ENCODE assay signal across 12 mouse cellular contexts in genomic region chr9:32388120-32388519, GRCm38 (mm10). TPM values are rescaled to one million over a fixed set of nuclear protein-coding genes. Genes with fewer than 3 reads are reported as not detected.
DNase-seq lines count a peak whose midpoint lies in the region; ATAC-seq and TF ChIP-seq lines count a peak whose summit lies in the region.
"Had no signal": no experiment of that assay in that cellular context is flagged by ENCODE, and none has a peak within 500 bp of the region (broad histone marks: within the 10 kb centered on the region; RNA-seq: fewer than 3 reads in every experiment).

No protein-coding gene starts in this region.

- no peak overlapping the region for H3K27ac ChIP-seq in heart, adult 2 months
- H3K27ac ChIP-seq: embryonic facial prominence, embryonic 12.5 days; limb, embryonic 13.5 days had no signal

- no peak for ATAC-seq in Patski
- ATAC-seq in megakaryocyte, adult 5-6 weeks (ENCODE audit: poor library complexity, severe bottlenecking), result peak; percentile 67

- TF ChIP-seq EP300 in heart, adult 2 months (IDR thresholded peaks at IDR 0.05; ENCODE audit: insufficient read depth, low read depth, low read length), result no peak

- in situ Hi-C loops in Patski (cut with MboI; ENCODE audit: low pct_unique_long_range_greater_than_20kb), result no loop called here

- peak; percentile 66 for TF ChIP-seq CTCF in heart, adult 2 months (IDR thresholded peaks at IDR 0.05)
- peak; percentile 56 for TF ChIP-seq CTCF in Patski (IDR thresholded peaks at IDR 0.05)

- intact Hi-C loops in heart, adult 2 months (cut with DNase I), result no loop called here
- intact Hi-C loops in heart, postnatal 36 days (cut with DNase I), result no loop called here

- 91% methylated on average over 1 of the region's 1 CpGs for WGBS in heart, adult 2 months

- no peaks in the 10 kb centered on the region for H3K4me1 ChIP-seq in heart, adult 2 months (ENCODE audit: control insufficient read depth, insufficient read depth, low read length)
- H3K4me1 ChIP-seq: embryonic facial prominence, embryonic 12.5 days had no signal

- DNase-seq in heart, adult 2 months, result no peak
- DNase-seq in heart, postnatal 36 days, result no peak
- DNase-seq in 416B (ENCODE audit: low read depth) (peak; percentile 71), Patski (ENCODE audit: low read depth, low spot score) (no peak)
- DNase-seq in frontal cortex, postnatal 25 days (ENCODE audit: low spot score in 2 of 2), result no peak
- DNase-seq in layer of hippocampus, adult 9-11 months, result no peak
- DNase-seq in cerebellum, postnatal 25 days, result no peak
- DNase-seq: heart, adult 18-20 months had no signal

- H3K79me2 ChIP-seq in heart, adult 2 months (replicated peaks; ENCODE audit: control insufficient read depth, insufficient read depth, low read length), result no peaks in the 10 kb centered on the region

- H3K27me3 ChIP-seq in heart, adult 2 months (ENCODE audit: control insufficient read depth, insufficient read depth, low read length), result no peaks in the 10 kb centered on the region
- no peaks in the 10 kb centered on the region for H3K27me3 ChIP-seq in Patski
- H3K27me3 ChIP-seq: embryonic facial prominence, embryonic 12.5 days; limb, embryonic 13.5 days had no signal

- no peak overlapping the region for H3K9ac ChIP-seq in heart, adult 2 months (ENCODE audit: low read depth, low read length)
- H3K9ac ChIP-seq: embryonic facial prominence, embryonic 12.5 days; limb, embryonic 13.5 days had no signal

- H3K36me3 ChIP-seq in heart, adult 2 months (ENCODE audit: control insufficient read depth, insufficient read depth, low read length), result no peaks in the 10 kb centered on the region
- H3K36me3 ChIP-seq: embryonic facial prominence, embryonic 12.5 days; limb, embryonic 13.5 days had no signal

- no peak overlapping the region for H3K4me3 ChIP-seq in heart, adult 2 months
- H3K4me3 ChIP-seq: embryonic facial prominence, embryonic 12.5 days; limb, embryonic 13.5 days had no signal

- CTCF ChIA-PET in Patski (lab: Charles Lee), result interaction anchor here (1.0 to 1.4 kb wide), 2 partner anchors 11 to 17 kb away, joined by 3 read pairs; no protein-coding TSS in a partner anchor

- POLR2A ChIA-PET in Patski (lab: Charles Lee), result no interaction called here

- no peak for TF ChIP-seq POLR2A in heart, adult 2 months (IDR thresholded peaks at IDR 0.05; ENCODE audit: insufficient read depth, low read depth, low read length)

RNA-seq across cellular contexts. Expression of gene Kcnj1, which starts 15.8 kb away (rescaled TPM):
- not detected for total RNA-seq in heart, adult 2 months (2021)
- not detected in 2 replicates for polyA plus RNA-seq in heart, adult 2 months (2012; rRNA removed)
- not detected for total RNA-seq in heart, postnatal 36 days (2021)
- polyA plus RNA-seq in Patski (2021), result 0.01 TPM
- not detected in 2 replicates for total RNA-seq in megakaryocyte, adult 5-6 weeks (2015)
- not detected in 2 replicates for total RNA-seq in megakaryocyte, adult 5-6 weeks (2017)
- total RNA-seq: heart, adult 18-20 months had no signal
- polyA plus RNA-seq: embryonic facial prominence, embryonic 12.5 days; intestine, embryonic 14.5 days; limb, embryonic 13.5 days had no signal

RNA-seq across cellular contexts. Expression of gene Kcnj5, which starts 44.0 kb away (rescaled TPM):
- 10 to 100 TPM; 47.2 to 52.4 TPM for total RNA-seq in heart, adult 2 months (2021)
- polyA plus RNA-seq in heart, adult 2 months (2012; rRNA removed), result 32.3 and 65.7 TPM in 2 replicates
- total RNA-seq in heart, postnatal 36 days (2021), result 10 to 100 TPM; 46.2 to 49.6 TPM
- polyA plus RNA-seq in Patski (2021), result not detected
- total RNA-seq in megakaryocyte, adult 5-6 weeks (2015), result not detected in 2 replicates
- 0.07 TPM in 1 of 2 replicates, not detected in the other for total RNA-seq in megakaryocyte, adult 5-6 weeks (2017)

Comparison
In these comparisons a context has a peak if more than half of its experiments do, and no peak if none do; other contexts are left out.
1. RNA of gene Kcnj5, which starts 44.0 kb away (total RNA-seq): 47.2 to 52.4 TPM in heart, adult 2 months and 46.2 to 49.6 TPM in heart, postnatal 36 days; 0.07 TPM in megakaryocyte, adult 5-6 weeks; every median in the first group is over 10 times any median in the second.